Mouse (Mus musculus) kidney, adult 2 months (tissue): ENCODE measurements around the gene 9430097D07Rik.

Experiments used
- CTCF ChIP-seq: fragments of 200-500 bp; conservative IDR thresholded peaks from 2 replicates; pipeline ENCODE4 v1.5.1; 2011; ENCODE audit warnings: low read depth, mild to moderate bottlenecking, control low read depth, low read length, moderate library complexity, mixed read lengths; ENCODE audit not compliant: insufficient read depth, insufficient read length
- POLR2A ChIP-seq: fragments of 200-500 bp; IDR thresholded peaks from one replicate; pipeline ENCODE4 v1.6.1; 2011; ENCODE audit warnings: low read depth, low read length, control low read depth

GRCm38 (mm10) chr2:32610610-32611229 is 35.2 kb upstream of the 9430097D07Rik start:
- TF ChIP-seq POLR2A (no peak), CTCF (peak; percentile 33; the same call in 1 of the 2 replicates)
